Mouse (Mus musculus) thymus, adult 2 months (tissue): ENCODE measurements around the gene Ankrd13c. TPM values are rescaled to one million over a fixed set of nuclear protein-coding genes. Genes with fewer than 3 reads are reported as not detected.

Experiments used
- DNase-seq: peaks from one replicate; pipeline ENCODE4 v3.0.0; 2021
- H3K27ac ChIP-seq: fragments of 200-500 bp; 2 replicates; pipeline ENCODE4 v1.5.1; 2012; ENCODE audit warnings: low read length, control low read depth; ENCODE audit not compliant: control insufficient read depth, insufficient read depth
- H3K27me3 ChIP-seq: fragments of 200-500 bp; 2 replicates; pipeline ENCODE4 v1.6.1; 2012; ENCODE audit warnings: mild to moderate bottlenecking, low read length, moderate library complexity, mixed read lengths; ENCODE audit not compliant: control insufficient read depth, insufficient read depth
- H3K36me3 ChIP-seq: fragments of 200-500 bp; 2 replicates; pipeline ENCODE4 v1.6.1; 2012; ENCODE audit warnings: mild to moderate bottlenecking, low read length, moderate library complexity; ENCODE audit not compliant: control insufficient read depth, insufficient read depth
- H3K4me1 ChIP-seq: fragments of 200-500 bp; replicated peaks from 2 replicates; pipeline ENCODE4 v1.6.1; 2012; ENCODE audit warnings: low read length; ENCODE audit not compliant: control insufficient read depth, insufficient read depth
- H3K4me3 ChIP-seq: fragments of 200-500 bp; 2 replicates; pipeline ENCODE4 v1.5.1; 2012; ENCODE audit warnings: mild to moderate bottlenecking, low read length, control low read depth, moderate library complexity; ENCODE audit not compliant: control insufficient read depth, insufficient read depth
- CTCF ChIP-seq: fragments of 200-500 bp; IDR thresholded peaks from 2 replicates; pipeline ENCODE4 v1.5.1; 2012; ENCODE audit warnings: mild to moderate bottlenecking, control low read depth, low read length, moderate library complexity, borderline replicate concordance; ENCODE audit not compliant: control insufficient read depth, poor library complexity, insufficient read depth; ENCODE audit errors: extremely low read depth
- POLR2A ChIP-seq: fragments of 200-500 bp; IDR thresholded peaks from 2 replicates; pipeline ENCODE4 v1.6.1; 2012; ENCODE audit warnings: mild to moderate bottlenecking, low read length, control low read depth, moderate library complexity; ENCODE audit not compliant: control insufficient read depth, poor library complexity, insufficient read depth; ENCODE audit errors: extremely low read depth
- WGBS: fragments of 180-500 bp; shearing (Covaris S2); methylation state at CpG from one replicate; pipeline ENCODE4 v1.1.7; 2018; 5-methylcytosine and 5-hydroxymethylcytosine counted together
- polyA plus RNA-seq: library from polyadenylated mRNA; depleted of rRNA; stranded (reverse); fragments of >200 nt; gene quantifications from 2 replicates; pipeline ENCODE4 v1.2.3, GENCODE M21; 2012

Ankrd13c gene
- polyA plus RNA-seq, 1 experiment, result 18.7 TPM

- Histone ChIP-seq H3K4me3 (no peak overlapping the region), H3K36me3 (no peaks in the 10 kb centered on the region), H3K27me3 (no peaks in the 10 kb centered on the region), H3K27ac (no peak overlapping the region), H3K4me1 (no peaks in the 10 kb centered on the region)
- no peak for DNase-seq
- TF ChIP-seq CTCF (no peak), POLR2A (no peak)
- WGBS, result 98% methylated on average over 4 of the region's 4 CpGs
Observed at GRCm38 (mm10) chr3:157916336-157916735, 30.7 kb upstream of the Ankrd13c start.

GRCm38 (mm10) chr3:157921376-157921775 is 25.7 kb upstream of the Ankrd13c start:
- Histone ChIP-seq H3K36me3 (no peaks in the 10 kb centered on the region), H3K27ac (no peak overlapping the region), H3K4me1 (peaks cover 8% of the 10 kb centered on the region), H3K27me3 (no peaks in the 10 kb centered on the region), H3K4me3 (no peak overlapping the region)
- 89% methylated on average over 2 of the region's 2 CpGs for WGBS
- DNase-seq, result no peak
- no peak for TF ChIP-seq CTCF
- TF ChIP-seq POLR2A, result no peak

- no peak overlapping the region for H3K4me3 ChIP-seq
- no peak overlapping the region for H3K27ac ChIP-seq
- WGBS, result 91% methylated on average over 3 of the region's 3 CpGs
- no peaks in the 10 kb centered on the region for H3K27me3 ChIP-seq
- peaks cover 8% of the 10 kb centered on the region for H3K4me1 ChIP-seq
- TF ChIP-seq CTCF (no peak), POLR2A (no peak)
- no peak for DNase-seq
- no peaks in the 10 kb centered on the region for H3K36me3 ChIP-seq
Observed at GRCm38 (mm10) chr3:157923268-157923835, 23.7 kb upstream of the Ankrd13c start.

GRCm38 (mm10) chr3:157924692-157925328 is 22.2 kb upstream of the Ankrd13c start, which contains the start of gene Cth:
Gene Cth, minus strand, starts transcription at chr3:157925077.
- no peaks in the 10 kb centered on the region for H3K36me3 ChIP-seq
- no peak for TF ChIP-seq CTCF
- no peak for TF ChIP-seq POLR2A
- WGBS, result 2% methylated on average over 30 of the region's 30 CpGs
- H3K27ac ChIP-seq, result no peak within 1 kb of the TSS
- H3K4me3 ChIP-seq, result peak within 1 kb of the TSS; percentile 15
- peak; percentile 56 for DNase-seq
- H3K4me1 ChIP-seq, result peaks cover 8% of the 10 kb centered on the region
- no peaks in the 10 kb centered on the region for H3K27me3 ChIP-seq

GRCm38 (mm10) chr3:157925706-157926510 is 21.1 kb upstream of the Ankrd13c start:
- TF ChIP-seq POLR2A (no peak), CTCF (no peak)
- 90% methylated on average over 14 of the region's 14 CpGs for WGBS
- no peaks in the 10 kb centered on the region for H3K36me3 ChIP-seq
- no peaks in the 10 kb centered on the region for H3K27me3 ChIP-seq
- H3K4me1 ChIP-seq, result peaks cover 8% of the 10 kb centered on the region
- H3K4me3 ChIP-seq, result no peak overlapping the region
- no peak for DNase-seq
- H3K27ac ChIP-seq, result no peak overlapping the region

- WGBS, result 76% methylated on average over 2 of the region's 2 CpGs
- no peak overlapping the region for H3K27ac ChIP-seq
- DNase-seq, result no peak
- H3K27me3 ChIP-seq, result no peaks in the 10 kb centered on the region
- no peak overlapping the region for H3K4me3 ChIP-seq
- TF ChIP-seq CTCF (no peak), POLR2A (no peak)
- H3K4me1 ChIP-seq, result peaks cover 8% of the 10 kb centered on the region
- no peaks in the 10 kb centered on the region for H3K36me3 ChIP-seq
Observed at GRCm38 (mm10) chr3:157926761-157927160, 20.3 kb upstream of the Ankrd13c start.
